Mouse (Mus musculus) embryonic fibroblast, embryonic 13.5 days (primary cell): Measurements from ENCODE around the gene Grk5.

ENCODE experiments used
- CTCF ChIP-seq: IDR thresholded peaks from 2 replicates; pipeline ENCODE4 v1.5.1; 2011; ENCODE audit warnings: mild to moderate bottlenecking, control low read depth, low read length, moderate library complexity, borderline replicate concordance; ENCODE audit not compliant: insufficient read depth
- POLR2A ChIP-seq: IDR thresholded peaks from 2 replicates; pipeline ENCODE4 v1.6.1; 2011; ENCODE audit warnings: low read depth, mild to moderate bottlenecking, control low read depth, low read length, moderate library complexity

DNA sequence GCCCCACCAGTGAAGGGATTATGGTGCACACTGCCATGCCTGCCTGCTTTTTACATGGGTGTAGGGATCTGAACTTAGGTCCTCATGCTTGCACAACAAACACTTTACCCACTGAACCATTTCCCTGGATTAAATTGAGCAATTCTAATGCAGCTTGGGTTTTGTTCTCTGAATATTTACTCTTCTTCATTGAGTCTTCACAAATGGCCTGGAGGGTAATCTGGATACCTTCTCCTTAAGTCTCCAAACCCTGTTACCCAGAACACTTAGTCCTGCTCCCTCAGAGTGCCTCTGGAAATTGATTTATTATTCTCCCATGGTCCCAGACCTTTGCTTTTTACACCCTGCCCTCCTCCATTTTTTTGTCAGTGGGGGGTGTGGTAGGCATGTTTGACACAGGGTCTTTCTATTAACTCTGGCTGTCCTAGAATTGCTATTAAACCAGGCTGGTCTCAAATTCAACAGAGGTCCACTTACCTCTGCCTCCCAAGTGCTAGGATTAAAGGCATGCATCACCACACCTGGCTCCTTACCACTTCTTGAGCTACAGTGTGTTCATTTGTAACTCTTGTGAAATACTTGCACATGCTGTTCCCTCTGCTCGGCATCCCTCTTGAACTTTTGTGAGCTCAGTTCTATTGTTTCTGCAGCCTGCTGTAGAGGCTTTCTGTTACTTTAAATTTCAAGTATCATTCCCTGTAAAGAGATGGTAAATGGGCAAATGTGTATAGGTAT lies 82.9 kb downstream of the Grk5 start:
- TF ChIP-seq POLR2A (no peak), CTCF (no peak)
